Mouse (Mus musculus) embryonic facial prominence, embryonic 10.5 days (tissue): ENCODE measurements around the gene Abcg3. TPM values are rescaled to one million over a fixed set of nuclear protein-coding genes. Genes with fewer than 3 reads are reported as not detected.

ENCODE experiments used
- polyA plus RNA-seq: library from polyadenylated mRNA; unstranded; fragments of >200 nt; fragmentation: Nextera tagmentation; extraction: Ambion mirVana; gene quantifications from 2 replicates; pipeline ENCODE4 v1.2.1, GENCODE M21; 2016

Gene Abcg3
- polyA plus RNA-seq, 1 experiment from 2014 or later = 0.39 TPM

Other genes with a start within 250 kb of the Abcg3 start
- gene Zfp951, start 122.6 kb downstream of the Abcg3 start, polyA plus RNA-seq = 1.7 and 2.6 TPM in 2 replicates
- 0.77 and 0.85 TPM in 2 replicates for gene Gbp9, start 156.8 kb upstream of the Abcg3 start, polyA plus RNA-seq
- 0.29 and 0.70 TPM in 2 replicates for gene Gbp8, start 156.8 kb upstream of the Abcg3 start, polyA plus RNA-seq
- 0.21 and 0.40 TPM in 2 replicates for gene Gbp4, start 156.9 kb upstream of the Abcg3 start, polyA plus RNA-seq